Mouse (Mus musculus) stomach, postnatal 0 days (tissue): ENCODE results near the gene Nuak2.

Experiments used
- CTCF ChIP-seq: IDR thresholded peaks from 2 replicates; pipeline ENCODE4 v1.5.1; 2016; ENCODE audit warnings: antibody characterized with exemption, low read depth, mild to moderate bottlenecking, moderate library complexity
- EP300 ChIP-seq: optimal IDR thresholded peaks from 2 replicates; pipeline ENCODE3; 2016; ENCODE audit warnings: antibody characterized with exemption

- no peak for TF ChIP-seq EP300
- no peak for TF ChIP-seq CTCF
Observed at GRCm38 (mm10) chr1:132376211-132377054, 60.5 kb downstream of the Nuak2 start.
